Mouse (Mus musculus) right cerebral cortex, adult 18-20 months (tissue): ENCODE data around the gene Wdfy3.

ENCODE experiments used
- DNase-seq: peaks from one replicate; pipeline ENCODE4 v3.0.0; 2022; ENCODE audit warnings: mixed read lengths

The Wdfy3 gene

DNA sequence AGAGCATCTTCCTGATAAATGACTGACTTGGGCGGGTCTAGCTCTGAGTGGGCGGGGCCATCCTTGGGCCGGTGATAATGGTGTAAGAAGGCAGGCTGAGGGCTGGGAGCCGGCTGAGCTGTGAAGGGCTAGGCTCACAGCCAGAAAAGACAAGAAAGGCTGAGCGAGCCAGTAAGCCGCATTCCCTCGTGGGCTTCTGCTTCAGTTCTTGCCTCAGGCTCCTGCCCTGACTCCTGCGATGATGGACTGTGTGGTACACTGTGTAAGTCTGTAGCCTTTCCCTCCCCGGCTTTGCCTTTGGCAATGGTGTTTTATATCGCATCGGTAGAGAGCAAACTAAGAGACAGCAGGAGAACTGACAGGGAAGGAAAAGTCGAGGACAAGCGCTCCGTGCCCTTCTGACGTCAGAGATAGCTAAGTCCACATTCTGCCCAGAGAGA is 243.2 kb downstream of the Wdfy3 start:
- no peak for DNase-seq

DNA sequence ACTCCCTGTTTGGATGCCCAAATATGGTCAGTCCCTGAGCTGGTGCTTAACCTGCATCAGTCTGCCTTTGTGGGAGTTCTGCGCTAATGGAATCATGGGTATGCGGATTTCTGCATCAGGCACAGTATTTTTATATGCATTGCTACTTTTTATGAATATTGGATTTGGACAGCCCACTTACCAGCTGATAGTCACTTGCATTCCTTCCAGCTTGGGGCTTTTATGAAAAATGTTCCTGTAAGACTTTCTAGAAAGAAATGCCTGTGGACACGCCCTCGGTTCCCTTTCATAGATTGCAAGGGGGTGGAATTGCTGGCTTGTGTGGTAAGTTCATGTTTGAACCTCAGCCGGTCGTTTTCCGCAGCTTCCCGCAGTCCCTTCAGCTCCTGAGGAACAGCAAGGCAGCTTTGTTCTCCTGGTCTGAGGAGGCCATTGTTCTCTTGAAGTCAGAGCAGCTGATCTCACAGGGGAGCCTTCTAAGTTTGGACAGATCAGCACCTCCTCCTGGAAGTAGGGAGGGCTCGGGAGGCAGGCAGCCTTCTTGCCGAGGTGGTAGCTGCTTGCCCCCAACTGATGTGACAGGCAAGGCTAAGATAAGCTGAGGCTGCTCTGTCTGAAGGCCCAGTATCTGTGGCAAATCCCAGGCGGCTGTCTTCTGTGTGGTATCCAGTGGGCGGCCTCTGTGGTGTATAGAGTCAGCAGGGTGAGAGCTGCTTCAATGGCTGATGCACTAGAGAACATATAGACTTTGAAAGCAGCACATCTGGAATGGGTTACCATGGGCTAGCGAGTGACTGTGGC is 244.4 kb downstream of the Wdfy3 start:
- DNase-seq: no peak

DNA sequence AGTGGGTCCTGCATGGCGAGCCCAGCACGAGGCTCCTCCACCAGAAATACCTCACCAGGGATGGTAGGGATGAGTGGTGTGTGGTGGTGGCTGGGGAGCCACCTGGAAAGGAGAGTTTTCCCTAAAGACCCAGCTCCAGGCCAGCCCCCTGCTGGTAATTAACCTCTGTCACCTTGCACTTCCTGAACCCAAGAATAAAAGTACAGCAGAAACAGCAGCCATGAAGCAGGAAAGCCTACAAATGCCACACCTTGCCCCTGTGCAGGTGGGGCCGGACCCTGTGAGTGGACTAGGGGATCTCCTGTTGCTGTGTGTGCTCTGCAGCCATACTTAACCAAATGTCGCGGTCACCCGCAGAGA is 247.4 kb downstream of the Wdfy3 start:
- DNase-seq: no peak

DNA sequence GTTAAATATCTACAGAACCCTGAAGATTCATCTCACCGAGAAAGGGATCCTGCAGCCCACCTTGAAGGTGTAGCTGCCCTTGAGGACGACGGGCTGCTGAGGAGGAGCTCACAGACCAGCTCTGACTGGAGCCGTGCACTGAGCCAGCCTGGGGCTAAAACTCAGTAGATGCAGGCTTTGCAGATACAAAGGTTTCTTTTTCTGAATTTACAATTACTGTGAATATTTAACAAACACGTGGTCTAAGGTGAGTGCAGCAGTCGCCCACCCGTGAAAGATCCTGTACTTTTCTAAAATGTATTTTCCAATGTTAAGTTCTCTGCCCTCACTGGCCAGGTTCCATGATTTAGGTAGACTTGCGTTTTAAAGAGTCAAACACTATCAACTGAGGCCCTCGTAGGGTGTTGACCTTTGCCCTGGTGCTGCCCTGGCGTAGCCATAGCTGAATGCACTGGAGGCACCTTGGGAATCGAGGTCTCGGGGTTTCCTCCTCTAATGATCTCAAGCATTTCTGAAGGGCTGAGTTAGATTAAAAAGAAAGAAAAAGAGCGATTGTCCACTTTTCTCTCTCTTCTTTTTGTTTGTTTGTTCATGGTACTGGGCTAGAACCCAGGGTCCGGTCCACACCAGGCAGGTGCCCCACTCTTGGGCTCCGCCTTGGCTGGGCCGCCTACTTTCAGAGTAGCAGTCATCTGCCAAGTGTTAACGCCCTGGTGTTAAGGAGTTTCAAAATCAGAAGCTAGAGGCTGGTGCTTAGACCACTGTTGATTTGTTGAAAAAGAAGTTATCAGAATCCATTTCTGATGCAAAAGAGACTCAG is 248.0 kb downstream of the Wdfy3 start:
- no peak for DNase-seq

DNA sequence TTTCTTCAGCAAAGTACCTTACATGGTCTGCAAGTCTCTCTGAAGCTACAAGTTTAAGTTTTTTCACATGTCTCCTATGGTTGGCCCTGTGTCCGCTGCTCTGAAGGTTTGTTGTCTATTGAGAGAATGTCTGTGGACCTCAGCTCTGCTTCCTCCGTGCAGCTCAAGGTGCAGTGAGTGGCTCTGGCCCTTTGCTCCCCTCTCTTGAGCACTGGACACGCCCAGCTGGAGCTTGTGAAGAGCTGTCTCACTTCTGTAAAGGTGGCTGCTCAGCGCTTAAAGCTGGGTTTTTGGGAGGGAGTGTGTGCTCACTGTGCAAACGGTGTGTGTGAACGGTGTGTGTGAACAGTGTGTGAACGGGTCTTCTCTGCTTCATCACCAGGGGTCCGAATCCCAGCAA is 248.7 kb downstream of the Wdfy3 start:
- no peak for DNase-seq

DNA sequence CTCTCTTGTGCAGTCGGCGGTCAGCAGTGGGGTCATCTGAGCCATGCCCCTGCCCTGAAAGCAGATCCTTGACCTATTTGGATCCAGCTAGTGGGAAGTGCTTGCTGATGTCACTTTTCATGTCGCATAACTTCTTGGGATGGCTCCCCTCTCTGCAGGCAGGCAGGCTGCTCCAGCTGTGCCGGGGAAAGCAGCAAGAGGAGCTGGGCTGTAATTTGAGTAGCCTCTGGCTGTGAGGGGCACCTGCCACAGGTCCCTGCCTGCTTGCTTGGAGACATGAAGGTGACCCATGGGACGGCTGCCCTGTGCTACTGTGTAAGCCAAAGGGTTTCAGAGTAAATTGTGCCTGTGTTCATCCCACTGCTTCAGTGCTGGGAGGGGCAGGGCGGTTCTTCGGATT is 249.9 kb downstream of the Wdfy3 start:
- no peak for DNase-seq

DNA sequence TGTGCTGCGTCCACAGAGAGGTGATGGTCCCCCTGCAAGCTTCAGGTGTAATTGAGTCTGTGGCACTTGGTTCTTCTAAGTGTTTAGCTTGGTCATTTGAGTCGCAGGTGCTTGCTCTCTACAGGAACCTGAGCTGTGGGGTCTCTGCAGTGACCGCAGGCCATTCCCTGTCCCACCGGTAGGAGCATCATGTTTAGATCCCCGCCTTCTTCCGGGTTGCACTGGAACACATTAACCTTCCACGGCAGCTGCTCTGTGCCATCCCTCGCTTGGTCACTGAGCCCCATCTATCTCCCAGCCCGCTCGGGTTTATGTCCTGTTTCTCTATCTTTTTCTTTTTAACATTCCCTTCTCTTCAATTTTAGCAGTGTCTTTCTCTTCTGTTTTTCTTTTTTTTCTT is 250.5 kb downstream of the Wdfy3 start:
- no peak for DNase-seq

DNA sequence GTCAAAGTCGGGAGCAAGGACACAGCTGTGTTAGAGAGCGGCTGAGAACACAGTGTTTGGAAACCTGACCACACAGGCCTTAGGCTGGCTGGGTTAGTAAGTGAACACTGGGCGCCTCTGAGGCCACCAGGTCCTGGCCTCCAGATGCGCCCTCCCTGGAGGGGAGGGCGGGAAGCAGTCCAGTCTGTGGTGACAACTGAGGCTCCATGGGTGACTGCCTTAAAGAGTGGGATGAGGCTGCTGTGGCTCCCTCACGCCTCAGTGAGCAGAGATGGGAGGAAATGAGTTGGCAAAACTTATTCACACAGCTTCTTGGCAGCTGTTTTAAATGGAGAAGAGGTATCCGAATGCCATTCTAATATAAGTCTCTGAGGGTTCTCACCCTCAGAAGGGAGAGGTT is 252.9 kb downstream of the Wdfy3 start:
- no peak for DNase-seq

DNA sequence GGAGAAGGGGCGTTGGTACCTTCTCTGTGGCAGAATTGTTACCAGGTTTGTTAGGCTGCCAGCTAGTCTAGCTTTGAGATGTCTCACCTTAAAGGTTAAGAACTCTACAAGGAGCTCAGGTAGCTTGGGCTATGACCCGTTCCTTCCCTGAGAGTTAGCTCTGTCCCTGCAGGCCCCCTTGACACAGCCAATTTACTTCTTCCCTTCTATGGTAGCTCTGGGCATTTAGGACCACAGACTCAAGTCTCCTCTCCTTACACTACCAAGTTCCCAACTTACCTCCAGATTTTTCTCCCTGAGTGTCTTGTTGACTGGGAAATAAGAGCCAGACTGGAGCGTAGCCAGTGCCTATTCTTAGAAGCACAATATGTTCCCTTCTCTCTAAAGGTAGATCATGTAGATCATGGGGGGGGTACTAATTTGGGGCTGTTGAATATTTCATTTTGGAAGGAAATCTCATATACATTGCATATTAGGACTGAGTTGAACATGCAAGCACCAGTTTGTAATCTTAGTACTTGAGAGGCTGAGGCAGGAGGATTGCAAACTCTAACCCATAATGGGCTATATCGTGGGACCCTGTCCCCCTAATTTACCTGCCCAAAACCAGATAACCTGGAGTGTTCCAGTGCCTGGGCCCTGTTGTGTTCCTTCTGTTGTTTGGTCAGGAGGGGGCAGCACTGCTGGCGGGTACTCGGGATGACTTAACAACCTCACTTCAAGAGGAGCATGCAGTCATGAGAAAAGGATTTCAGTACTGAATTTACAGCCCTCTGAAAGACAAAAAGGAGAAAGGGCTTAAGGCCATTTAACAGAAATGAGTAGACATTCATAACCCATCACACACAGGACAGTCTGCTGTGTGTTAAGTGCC is 258.2 kb downstream of the Wdfy3 start:
- DNase-seq: peak; percentile 52

DNA sequence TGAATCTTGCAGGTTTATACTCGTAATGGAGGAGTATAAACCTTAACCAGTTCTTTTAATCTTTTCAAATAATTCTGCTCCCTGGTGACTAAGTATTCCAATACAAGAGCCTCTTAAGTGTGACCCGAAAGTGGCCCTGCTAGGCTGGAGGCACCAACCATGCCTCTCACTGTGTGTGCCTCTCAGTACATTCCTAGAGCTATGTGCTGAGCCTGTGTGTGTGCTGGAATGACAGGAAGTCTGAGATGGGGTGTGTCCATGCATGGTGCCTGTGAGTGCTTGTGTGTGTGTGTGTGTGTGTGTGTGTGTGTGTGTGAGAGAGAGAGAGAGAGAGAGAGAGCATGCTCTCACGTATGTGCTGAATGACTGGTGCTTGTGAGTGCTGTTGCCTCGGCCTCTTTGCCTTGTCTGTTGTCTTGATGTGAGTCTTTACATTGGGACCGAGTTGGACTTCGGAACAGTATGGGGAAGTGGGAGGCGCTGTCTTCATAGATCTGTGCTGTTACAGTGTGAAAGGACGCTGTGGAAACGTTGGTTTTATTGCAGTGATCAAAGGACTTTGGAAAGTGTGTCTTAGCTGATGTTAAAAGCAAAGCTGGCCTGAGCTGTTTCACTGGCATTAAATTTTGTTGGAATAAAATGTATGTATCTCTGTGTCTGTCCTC is 267.2 kb downstream of the Wdfy3 start:
- DNase-seq: no peak

DNA sequence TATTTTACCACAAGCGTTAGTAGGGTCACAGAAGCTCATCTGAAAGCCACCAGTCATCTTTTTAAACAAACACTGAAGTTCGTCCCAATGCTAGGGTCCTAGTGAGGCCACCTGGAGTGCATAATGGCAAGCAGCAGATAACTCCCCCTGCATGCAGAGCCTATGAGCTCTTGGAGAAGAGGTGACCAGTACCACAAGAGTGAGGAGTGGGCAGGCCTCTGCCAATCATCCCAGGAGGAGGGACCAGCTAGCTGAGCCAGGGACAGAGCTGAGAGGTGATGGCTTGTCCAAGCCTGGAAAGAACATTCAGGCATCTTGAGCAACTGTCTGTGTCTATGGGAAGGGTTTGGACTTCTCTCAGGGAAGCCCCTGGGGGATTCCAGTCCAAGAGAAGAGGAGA is 267.8 kb downstream of the Wdfy3 start:
- no peak for DNase-seq

DNA sequence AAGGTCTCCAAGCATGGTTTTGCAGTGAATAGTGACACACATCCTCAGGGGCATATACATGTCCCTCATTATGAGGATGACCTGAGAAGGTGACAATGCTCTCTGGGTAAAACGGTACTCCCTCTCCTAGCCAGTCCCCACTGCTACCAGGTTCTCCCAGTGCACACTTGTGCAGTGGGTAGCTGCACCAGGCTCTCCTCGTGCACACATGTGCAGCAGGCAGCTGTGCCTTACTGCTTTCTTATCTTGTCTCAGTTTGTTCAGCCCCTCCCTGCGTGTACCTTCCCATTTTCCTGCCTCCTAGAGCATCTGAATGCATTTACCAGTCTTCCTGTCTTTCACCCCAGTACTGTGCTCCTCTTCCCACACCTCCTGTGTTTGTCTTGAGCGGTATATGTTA is 277.1 kb downstream of the Wdfy3 start:
- DNase-seq: no peak

DNA sequence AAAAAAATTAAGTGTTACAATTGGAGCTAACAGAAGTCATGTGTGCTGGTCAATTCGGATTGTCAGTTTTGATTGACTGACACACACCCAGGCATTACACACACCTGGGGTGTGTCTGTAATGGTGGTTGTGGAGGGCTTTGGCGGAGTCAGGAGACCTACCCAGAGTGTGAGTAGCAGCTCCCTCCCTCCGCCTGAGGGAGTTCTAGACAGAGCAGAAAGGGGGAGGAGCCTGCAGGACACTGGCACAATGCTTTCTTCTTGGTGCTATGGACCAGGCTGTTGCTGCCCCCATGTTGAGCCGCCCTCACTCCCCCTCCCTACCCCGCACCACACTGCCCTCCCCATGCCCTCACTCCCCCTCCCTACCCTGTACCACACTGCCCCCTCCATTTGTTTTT is 279.2 kb downstream of the Wdfy3 start:
- DNase-seq: no peak

DNA sequence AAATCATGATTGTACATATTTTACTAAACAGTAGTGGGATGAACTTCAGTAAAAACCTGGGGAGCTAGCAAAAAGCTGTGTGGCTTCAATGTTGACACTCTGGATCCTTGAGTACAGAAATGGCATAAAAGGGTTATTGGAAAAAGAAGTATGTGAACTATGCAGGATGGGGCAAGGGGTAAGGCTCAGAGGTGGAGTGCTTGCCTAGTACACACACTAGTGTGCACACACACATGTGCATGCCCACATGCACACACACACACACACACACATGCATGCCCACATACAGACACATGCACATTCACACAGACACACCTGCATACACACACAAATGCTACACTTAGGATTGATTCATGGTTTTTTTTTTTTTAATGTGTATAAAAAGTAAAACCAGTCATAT is 280.0 kb downstream of the Wdfy3 start:
- no peak for DNase-seq

DNA sequence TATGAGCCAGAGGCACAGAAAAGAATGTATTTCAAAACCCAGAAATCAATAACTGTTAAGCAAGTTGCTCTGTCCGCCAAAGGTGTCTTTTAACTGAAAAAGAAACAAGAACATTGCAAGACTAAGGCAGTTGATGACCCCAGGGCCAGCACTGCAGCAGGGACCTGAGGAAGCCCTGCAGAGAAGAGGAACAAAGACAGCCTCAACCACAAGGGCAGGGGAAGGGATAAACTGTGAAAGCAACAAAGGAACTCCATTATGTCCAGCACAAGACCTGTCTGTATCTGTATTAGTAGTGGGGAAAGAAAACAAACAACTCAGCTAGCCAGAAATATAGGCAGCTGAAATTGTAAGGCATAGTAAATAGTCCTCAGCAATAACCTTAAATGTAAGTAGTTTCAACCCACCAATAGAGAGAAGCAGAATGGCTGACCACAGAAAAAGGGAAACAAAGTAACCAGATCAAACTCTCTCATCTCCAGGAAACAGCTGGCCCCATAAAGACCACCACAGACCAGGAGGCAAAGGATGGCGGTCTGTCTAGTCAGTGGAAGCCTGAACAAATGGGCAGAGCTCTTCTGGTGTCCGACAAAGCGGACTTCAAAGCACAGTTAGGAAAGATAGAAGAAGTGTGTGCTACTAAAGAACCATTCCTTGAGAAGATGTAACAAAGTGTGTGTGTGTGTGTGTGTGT is 283.7 kb downstream of the Wdfy3 start:
- no peak for DNase-seq

DNA sequence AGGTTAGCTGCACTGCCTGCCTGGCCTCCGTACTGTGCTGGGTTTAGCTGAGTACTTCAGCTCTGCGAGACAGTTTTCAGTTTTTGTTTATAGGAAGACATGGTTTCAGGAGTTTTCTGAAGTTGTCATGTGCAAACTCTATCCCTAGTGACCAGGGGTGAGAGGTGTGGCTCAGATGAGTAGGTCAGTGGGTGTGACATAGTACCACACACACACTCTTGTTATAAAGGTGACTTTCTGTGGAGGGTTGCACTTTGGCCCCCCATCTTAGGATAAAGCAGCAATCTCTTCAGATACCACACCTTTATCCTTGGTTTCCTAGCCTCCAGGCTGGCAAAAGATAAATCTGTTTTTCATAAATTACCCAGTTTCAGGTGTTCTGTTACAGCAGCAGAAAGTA is 284.9 kb downstream of the Wdfy3 start:
- DNase-seq: no peak

DNA sequence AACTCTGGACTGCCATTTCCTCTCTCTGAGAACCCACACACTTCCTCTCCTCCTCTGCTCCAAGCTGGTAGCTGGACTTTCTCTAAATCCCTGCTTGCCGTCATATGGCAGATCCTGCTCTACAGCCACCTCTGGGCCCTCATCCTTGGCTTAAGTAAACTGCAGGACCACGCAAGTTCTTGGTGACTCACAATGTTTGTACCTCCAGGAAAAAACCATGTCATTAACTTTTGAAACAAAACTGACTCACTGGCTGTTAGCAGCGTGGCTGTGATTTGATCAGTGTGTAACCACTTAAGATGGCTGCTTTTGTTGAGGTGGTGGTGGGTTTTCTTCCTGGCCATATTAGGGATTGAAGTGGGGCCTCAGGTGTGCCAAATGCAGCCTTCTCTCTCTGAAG is 285.4 kb downstream of the Wdfy3 start:
- DNase-seq: no peak
